Mouse (Mus musculus) heart, postnatal 0 days (tissue): ENCODE data around the gene Tmod2.

ENCODE experiments used
- CTCF ChIP-seq: IDR thresholded peaks from 2 replicates; pipeline ENCODE4 v1.5.1; 2016; ENCODE audit warnings: antibody characterized with exemption, control low read depth, low read depth
- EP300 ChIP-seq: IDR thresholded peaks from 2 replicates; pipeline ENCODE4 v1.6.1; 2016; ENCODE audit warnings: antibody characterized with exemption, low read depth

DNA sequence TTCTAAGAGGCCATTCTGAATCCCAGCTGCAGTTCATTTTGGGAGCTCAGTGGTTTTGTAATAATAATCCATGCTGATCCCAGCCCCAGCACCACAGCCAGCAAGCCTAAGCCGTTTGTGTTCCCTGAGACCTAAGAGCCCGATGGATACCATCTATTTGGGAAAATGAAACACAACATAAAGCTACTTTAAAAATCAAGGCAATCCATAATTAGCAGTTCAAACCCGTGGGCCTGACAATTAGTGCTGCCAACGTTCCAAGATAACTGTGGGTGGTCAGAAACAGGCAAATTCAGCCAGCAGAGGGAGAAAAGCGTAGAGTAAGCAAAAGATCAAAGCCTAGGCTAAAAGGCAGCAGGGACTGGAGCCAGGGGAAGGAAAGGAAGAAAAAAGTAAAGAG is 59.8 kb downstream of the Tmod2 start:
- no peak for TF ChIP-seq CTCF
- TF ChIP-seq EP300: no peak
